Mouse (Mus musculus): ENCODE measurements around the gene Lactb. TPM values are rescaled to one million over a fixed set of nuclear protein-coding genes. Genes with fewer than 3 reads are reported as not detected.

The Lactb gene
- polyA plus RNA-seq, 1 experiment from 2014 or later = 9.2 TPM

Other genes with a start within 250 kb of the Lactb start
- gene Aph1b, start 180.0 kb downstream of the Lactb start, polyA plus RNA-seq (2016; fragmentation: Nextera tagmentation; extraction: Ambion mirVana) = 10.1 and 11.9 TPM in 2 replicates
- 0.36 and 0.46 TPM in 2 replicates for gene Gm10647, start 178.4 kb downstream of the Lactb start, polyA plus RNA-seq (2016; fragmentation: Nextera tagmentation; extraction: Ambion mirVana)
- gene Aph1c, start 140.8 kb downstream of the Lactb start, polyA plus RNA-seq (2016; fragmentation: Nextera tagmentation; extraction: Ambion mirVana) = 1.00 and 1.5 TPM in 2 replicates
- gene Rab8b, start 55.8 kb downstream of the Lactb start, polyA plus RNA-seq (2016; fragmentation: Nextera tagmentation; extraction: Ambion mirVana) = 33.4 and 34.0 TPM in 2 replicates
- 818 and 845 TPM in 2 replicates for gene Rps27l, start 29.4 kb downstream of the Lactb start, polyA plus RNA-seq (2016; fragmentation: Nextera tagmentation; extraction: Ambion mirVana)
- gene Tpm1, start 73.9 kb upstream of the Lactb start, polyA plus RNA-seq (2016; fragmentation: Nextera tagmentation; extraction: Ambion mirVana) = 334 and 342 TPM in 2 replicates